Mouse (Mus musculus) MN1 (cell line): ENCODE results near the gene Kifc3.

Source experiments
- DNase-seq: peaks from one replicate; pipeline ENCODE4 v3.0.0-alpha.2; 2016; ENCODE audit warnings: low spot score

The Kifc3 gene

DNA sequence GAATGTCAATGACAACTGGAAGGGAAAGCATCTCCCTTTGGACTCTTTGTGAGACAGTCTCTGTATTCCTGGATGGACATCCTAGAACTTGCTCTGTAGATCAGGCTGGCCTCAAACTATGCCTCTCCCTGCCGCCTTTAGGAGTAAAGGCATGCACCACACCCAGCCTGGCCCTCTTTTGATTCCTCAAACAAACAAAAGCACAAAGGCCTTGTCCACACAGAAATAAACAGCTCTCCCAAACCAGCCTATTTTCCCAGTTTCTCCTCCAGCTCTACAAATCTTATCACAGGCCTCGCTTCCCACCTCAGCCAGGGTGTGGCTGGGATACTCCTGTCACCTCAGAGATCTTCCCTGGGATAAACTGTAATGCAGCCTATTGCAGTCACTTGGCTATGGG, 68.4 kb downstream of the Kifc3 start:
- DNase-seq: no peak

DNA sequence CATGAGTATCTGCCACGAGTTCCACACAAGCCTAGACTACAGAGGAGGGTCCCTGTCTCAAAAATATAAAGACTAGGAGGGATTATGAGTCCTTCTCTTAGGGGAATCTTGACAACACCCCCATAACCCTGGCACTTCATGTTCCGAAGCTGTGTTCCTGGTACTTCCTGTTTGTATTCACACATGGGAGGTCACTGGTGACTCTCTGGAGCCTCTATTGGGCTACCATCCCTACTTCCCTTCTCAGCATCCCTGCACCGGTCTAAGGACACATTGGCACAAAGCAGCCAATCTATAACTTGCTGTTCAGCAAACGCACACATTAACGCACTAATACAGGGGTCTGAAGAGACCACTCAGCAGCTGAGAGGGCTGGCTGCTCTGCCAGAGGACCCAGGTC, 70.6 kb downstream of the Kifc3 start:
- no peak for DNase-seq

DNA sequence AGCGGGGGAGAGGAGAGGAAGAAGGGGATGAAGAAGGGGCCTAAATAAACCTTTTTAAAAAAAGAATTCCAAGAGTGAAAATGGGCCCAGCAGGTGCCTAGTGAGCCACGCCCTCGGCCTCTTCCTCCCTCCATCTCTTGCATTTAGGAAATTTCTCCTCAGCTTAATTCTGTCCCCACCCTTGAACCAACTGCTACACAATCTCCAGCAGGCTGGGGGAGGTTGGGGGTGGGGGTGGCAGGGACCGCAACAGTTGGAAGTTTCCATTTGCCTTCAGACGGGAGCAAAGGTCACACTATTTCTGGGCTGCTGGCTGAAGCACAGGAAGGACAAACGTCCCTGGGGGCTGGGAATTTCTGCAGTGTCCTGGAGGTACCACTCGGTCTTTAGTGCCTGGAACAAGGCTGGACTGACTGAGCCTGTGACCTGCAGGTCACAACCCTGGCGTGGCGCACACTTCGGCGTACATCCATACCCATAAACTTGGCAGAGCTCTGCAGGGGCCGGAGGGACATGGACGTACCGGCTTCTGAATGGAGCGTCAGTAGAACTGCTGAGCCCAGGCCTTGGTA, 71.6 kb downstream of the Kifc3 start:
- DNase-seq: no peak

DNA sequence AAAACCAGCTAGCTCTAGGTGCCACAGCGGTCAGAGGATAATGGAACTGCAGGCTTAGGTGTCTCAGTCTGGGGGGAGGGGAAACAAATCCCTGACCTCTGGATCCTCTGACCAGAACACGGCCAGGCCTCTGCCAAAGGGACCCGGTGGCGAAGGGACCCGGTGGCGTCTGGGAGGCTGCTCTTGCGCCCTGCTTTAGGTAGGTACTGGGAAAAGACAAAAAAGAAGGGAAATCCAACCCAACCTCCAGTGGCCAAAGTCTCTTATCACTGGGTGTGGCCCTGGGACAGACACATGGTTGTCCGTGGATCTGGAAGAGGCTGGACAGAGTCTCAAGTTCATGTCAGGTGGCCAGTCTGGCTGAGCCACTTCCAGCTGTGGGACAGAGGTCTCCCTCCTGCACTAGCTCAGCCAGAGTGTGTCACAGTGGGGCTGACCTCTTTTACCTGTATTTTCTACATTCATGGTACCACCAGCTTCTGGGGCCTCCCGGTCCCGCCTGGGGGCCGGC, 73.8 kb downstream of the Kifc3 start:
- DNase-seq: no peak

DNA sequence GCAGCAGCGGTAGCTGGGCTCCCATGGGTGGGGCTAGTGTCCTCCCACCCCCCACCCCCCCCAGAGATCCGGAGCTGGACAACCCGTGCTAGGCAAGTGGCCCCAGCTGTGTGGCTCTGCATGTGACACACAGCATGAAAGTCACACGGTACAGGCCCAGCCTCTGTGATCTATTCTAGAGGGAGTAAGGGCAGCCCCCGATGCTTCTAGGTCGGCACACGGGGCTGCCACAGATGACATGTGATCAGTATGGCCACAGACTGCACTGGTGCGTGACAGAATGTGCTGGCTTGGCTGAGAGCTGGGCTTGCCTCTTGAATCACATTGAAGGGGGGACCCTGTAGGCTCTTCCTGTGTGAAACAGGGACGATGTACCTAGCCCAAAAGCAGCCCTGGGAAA, 75.0 kb downstream of the Kifc3 start:
- no peak for DNase-seq

DNA sequence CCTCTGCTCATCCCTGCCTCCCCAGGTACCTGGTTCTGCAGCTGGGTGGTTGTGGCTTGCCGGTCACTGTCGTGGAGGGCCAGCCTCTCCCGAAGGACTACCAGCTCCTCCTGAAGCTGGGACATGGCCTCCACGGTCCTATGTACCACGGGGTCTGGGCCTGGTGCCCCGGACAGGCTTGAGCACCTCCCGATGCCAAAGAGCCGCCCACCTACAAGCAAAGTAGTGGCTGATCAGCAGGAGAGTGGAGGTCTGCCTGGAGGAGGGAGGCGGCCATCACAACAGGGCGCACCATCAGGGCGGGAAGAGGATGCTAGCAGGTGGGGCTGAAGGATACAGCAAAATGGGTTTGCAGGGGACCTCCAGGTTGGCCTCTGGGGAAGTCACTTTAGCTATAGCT, 76.1 kb downstream of the Kifc3 start:
- no peak for DNase-seq

DNA sequence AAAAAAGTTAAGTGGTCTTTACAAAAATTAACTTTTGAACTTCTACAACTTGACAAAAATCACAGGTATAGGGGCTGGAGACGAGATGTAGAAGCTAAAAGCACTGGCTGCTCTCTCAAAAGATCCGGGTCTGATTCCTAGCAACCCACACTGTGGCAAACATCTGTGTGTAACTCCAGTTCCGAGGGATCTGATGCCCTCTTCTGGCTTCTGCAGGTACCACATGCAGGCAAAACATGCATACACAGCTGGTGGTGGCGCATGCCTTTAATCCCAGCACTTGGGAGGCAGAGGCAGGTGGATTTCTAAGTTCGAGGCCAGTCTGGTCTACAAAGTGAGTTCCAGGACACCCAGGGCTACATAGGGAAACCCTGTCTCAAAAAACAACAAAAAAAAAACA, 79.2 kb downstream of the Kifc3 start:
- DNase-seq: no peak

DNA sequence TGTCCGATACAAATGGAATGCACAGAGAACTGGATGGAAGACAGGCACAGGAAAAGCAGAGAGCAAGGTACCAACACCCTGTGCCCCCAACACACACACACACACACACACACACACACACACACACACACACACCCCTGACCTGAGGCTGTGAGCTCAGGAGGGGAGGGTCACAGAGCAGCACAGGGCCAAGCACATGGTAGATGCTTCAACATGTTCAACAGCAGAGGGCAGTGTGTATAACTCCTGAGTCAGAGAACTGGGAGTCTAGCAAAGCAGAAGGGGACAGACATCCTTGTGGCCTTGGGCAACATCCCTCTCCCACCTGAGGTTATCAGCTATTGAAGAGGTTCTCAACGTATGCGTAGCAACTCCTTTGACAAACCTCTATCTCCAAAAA, 88.9 kb downstream of the Kifc3 start:
- DNase-seq: peak; percentile 61

DNA sequence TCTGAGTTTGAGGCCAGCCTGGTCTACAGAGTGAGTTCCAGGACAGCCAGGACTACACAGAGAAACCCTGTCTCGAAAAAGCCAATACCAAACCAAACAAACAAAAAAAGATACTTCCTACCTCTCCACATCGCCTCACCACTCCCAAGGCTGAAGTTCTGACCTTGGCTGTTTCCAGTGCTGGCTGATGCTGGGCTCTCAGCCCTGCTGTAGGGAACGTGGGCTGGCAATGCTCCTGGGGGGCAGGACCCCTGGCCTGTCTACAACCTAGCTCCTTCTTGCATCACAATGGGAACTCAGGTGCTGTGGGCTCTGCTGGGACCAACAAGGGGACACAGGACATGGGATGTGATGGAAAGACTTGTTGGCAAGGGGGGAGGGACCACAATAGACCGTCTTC, 89.5 kb downstream of the Kifc3 start:
- DNase-seq: no peak

DNA sequence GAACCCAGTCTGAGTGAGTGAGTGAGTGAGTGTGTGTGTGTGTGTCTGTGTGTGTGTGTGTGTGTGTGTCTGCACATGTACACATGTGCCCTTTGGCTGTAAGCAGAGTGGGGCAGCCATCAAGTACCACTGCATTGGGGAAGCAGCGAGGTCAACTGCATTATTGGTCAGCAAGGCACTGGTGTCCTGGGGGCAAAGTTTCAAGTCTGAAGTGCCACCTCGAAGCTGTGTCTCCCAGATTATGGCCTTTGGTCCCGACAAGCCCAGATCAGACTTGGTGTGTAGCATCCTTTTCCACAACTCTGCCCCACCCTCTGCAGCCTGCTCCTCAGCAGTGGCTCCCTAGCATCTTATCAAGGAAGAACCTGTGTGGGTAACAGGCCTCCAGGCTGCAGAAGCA, 90.0 kb downstream of the Kifc3 start:
- no peak for DNase-seq

DNA sequence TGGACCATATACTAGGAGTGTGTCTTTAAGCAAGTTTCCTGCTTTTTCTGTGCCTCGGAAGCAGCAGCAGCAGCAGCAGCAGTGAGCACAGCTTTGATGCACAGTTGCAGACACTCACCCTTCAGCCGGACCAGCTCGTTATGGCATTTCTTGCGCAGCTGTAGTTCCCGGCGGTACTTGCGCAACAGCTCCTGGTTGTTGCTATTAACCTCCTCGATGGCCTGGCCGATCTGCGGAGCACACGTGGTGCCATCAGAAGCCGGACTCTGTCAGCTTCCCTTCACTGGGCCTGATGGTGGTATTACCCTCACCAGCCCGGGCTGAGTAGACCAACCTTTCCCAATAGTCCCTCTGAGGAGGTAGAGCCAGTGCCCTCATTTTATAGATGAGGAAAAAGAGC, 95.3 kb downstream of the Kifc3 start:
- no peak for DNase-seq

DNA sequence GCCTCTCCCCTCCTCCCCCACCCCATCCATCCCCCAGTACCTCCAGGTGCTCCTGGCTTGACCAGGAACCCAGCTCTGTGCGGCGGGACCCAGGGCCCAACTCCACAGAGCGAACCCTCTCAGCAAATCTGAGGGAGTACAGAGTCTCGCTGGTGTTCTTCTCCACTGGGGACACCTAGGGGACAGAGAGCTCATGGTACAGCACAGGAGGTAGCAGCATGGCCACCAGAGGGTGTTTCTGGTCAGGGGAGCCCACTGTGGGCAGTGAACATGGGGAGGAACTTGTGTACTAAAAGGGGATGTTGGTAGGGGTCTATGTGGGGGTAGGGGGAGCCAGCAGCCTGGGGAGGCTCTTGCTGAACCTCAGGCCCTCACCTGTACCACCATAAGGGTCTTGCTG, 100.6 kb downstream of the Kifc3 start:
- DNase-seq: no peak

DNA sequence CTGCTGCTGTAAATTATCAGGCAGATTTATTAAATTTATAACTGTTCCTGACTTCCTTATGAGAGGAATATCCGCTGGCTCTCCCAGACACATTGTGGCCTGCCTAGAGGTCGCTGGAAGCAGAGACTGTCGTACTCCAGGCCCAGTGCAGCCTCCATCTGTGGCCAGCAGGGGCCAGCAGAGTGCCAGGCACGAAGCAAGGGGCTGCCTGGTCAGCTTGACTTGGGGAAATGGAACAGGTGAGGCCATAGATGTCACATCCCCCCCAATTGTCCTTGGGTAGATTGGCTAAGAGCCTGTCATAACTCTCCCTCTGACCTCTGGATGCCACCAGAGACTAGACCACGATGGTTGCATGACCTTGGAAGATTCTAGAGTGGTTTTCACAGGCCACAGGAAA, 103.6 kb downstream of the Kifc3 start:
- peak; percentile 70 for DNase-seq

DNA sequence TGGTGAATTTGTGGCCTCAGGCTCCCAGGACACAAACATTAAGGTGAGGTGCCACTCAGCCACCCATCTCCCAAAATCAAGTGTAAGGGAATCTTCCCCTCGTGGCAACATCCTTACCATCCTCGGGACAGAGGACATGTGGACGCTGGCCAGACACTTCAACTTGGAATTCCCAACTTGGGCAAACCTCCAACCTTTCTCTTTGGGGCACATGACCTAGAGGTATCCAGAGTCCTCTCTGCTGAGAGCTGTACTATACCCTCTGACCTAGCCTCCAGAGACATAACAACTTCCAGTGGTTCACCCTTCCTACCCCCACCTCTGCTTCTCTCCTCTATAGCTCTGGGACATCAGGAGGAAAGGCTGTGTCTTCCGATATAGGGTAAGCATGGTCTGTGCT, 109.0 kb downstream of the Kifc3 start:
- no peak for DNase-seq

DNA sequence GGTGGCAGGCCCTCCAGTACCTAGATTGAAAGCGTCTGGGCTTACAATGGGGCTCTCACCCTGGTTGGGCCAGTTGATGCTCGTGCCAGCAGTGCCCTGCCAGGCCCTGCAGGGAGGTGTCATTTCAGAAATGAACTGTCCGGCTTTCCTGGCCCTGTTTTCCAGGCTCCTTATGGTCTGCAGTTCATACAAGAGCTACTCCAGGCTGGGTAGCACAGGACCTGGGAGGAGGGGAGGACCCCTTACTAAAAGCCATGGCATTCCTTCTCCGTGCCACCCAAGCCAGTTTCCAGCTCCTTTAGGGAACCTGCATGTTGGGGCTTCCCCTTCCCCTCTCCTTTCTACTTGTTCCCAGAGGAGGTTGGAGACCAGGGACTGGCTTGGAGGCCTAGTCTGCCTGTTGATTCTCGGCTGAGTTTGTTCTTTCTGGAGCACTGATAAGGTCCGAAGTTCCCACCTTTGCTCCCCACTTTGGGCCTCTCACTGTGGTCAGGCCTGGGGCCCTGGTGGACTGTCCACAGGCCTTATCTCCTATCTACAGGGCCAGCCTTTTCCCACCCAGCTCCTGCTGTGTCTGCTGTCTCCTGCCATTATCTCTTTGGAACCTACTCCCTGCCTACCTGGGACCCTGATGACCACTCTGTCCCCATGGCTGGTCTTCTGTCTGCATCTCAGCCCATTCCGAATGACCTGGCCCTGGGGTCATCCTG, 117.0 kb downstream of the Kifc3 start:
- DNase-seq: no peak

DNA sequence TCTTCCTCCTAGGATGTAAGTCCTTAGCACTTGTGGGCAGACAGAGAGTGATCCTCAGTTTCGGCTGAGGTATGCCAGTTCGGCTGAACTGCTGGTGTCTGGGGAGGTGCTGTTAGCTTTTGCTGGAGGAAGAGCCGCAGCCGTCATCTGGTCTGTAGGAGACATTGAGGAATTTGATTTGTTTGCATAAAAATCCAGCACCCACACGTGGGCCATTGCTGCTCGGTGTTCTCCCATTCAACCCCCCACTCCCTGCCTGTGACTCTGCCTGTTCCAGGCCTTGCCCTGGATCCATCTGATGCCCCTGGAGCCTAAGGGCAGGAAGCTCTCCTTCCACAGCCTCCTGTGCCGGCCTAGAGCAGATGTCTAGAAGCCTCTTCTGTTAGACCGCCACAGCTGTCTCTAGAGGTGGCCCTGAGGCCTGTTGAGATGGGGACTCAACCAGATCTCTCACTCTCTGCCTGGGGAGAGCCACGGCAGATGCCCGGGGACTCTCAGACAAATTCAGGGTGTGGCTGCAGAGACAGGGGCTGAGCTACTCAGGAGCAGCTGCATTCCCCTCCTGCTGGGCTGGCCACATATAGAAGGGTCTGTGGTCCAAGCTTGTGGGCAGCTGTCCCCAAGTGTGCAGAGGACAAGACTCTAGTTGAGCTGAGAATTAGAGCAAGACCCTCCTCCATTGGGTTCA, 117.7 kb downstream of the Kifc3 start:
- DNase-seq: no peak

DNA sequence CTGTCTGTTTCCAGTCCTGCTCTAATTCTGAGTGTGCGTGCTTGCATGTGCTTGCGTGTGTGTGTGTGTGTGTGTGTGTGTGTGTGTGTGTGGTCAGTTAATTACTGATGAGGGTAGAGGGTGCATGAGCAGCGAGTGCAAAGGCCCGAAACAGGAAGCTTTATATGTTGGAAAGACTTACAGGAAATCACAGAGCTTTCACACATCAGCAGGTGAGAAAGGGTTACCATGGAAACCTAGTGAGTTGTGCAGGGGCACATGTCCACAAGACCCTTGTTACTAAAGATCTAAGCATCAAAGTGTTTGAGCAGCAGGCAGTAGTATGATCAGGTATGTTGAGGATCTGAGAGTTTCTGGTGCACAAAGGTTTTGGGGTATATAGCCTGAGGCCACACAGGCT, 118.4 kb downstream of the Kifc3 start:
- no peak for DNase-seq

DNA sequence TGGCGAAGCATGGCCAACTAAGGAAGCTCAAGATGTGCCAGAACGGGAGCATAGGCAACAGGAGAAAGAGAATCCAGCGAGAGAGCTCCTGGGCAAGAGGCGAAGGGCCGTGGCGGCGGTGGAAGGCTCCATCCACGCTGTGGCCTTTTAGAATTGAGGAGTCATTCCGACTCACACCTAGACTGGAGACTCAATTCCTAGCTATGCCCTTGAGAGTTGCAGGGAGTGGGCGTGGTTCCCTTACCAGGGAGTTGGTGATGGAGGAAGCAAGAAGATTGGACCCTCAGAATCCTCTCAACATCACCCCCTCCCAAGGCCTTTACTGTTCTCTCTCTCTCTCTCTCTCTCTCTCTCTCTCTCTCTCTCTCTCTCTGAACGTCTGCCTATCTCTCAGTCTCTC, 121.0 kb downstream of the Kifc3 start:
- peak; percentile 73 for DNase-seq

DNA sequence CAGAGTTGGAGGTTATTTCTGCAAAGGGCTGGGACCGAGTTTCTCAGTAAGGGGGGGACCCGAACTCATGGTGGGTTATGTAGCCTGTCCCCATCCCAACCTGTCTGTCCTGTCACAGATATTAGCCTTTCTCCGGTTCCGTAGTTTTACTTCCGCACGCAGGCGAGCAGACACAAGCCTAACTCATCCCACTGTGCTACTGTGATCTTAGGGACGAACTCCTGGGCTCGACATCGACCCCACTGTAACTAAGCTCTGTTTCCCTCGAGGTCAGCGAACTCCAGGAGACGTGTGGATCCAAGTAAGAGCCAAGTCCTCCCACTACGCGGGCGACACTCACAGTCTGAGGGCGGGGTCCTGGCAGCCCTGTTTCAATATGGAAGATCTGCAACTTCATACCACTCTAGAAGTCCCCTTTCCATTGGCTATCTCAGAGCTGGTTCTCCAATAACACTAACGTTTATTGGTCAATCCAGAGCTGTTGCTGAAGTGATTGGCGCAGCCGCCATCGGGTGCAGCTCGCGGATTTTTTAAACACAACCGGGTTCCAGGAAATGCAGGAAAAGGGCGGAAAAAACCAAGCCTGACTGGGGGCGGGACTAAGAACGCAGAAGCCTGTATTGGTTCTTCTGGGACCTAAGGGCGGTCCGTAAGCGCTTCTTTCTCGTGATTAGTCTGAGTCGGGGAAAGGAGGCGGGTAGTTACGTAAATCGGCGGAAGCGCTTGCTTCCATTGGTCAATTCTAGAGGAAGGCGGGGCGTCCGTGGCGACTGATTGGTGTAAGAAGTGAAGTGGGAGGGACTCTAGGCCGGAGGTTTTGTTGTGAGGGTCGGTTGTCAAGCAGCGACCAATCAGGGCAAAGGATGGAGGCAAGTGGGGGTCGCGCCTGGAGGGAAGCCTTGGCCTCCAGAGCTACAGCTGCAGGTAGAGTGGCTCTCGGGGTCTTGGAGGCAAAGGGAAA, 122.0 kb downstream of the Kifc3 start, which contains the start of gene Katnb1:
Gene Katnb1 (plus strand): TSS at position 806 of the 961 bp plus-strand sequence.
- DNase-seq: peak; percentile 100

DNA sequence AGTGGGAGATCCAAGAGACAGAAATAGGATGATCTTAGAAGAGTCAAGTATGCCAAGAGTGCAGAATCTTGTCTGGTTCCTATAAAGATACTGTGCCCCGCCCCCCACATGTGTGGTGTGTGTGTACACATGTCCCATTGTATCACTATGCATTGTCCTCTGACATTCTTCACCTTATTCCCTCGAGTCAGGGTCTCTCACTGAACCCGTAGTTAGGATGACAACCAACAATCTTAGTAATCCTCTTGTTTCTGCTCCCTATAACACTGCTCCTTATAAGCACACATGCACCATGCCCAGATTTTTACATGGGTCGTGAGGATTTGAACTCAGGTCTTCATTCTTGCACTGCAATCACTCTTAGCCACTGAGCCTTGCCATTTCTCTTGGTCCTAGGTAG, 123.3 kb downstream of the Kifc3 start:
- no peak for DNase-seq

DNA sequence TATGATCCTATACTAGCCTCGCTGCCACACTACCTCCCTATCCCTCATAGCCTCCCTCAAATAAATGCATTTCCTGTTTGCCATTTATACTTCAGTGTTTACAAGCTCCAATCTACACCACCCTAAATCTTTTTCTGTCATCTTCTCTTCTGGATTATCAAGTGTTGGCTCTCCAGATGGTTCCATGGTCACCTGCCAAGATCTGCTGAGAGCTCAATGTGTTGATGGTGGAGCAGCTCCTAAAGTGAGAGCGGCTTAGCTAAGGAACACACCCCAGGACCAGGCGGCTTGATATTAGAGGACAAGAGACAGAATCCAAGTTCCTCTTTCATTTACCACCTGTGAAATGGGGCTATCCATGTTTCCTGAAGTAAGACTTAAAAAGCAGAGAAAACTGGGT, 124.6 kb downstream of the Kifc3 start:
- DNase-seq: no peak

DNA sequence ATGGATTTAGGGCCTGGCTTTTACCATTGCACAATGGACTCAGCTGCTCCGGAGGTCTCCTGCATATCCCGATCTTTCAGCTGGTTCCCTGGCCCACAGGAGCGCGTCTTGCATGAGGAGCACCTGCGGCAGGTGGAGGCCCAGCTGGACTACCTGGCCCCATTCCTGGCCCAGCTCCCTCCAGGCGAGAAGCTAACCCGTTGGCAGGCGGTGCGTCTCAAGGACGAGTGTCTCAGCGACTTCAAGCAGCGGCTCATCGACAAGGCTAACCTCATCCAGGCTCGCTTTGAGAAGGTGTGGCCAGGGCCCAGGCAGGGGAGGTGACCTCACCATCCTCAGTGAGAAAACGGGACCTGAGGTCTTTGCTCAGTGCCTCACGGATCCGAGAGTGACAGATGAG, 126.5 kb downstream of the Kifc3 start:
- no peak for DNase-seq
